Mouse (Mus musculus) megakaryocyte progenitor cell, adult 5-6 weeks (primary cell): ENCODE measurements at regions not wholly inside any gene's neighbourhood (a gene's known extent, or its start where the extent isn't known, plus 50 kb on each side); places are given as distances from the start of the nearest gene placed in this dataset.
"Not testable (repeated sequence)": the region's sequence is repeated elsewhere in the genome, so short reads cannot be mapped to it uniquely, and the experiment has no call there.

ENCODE experiments used
- ATAC-seq: replicated peaks from 2 replicates; pipeline ENCODE4 v1.8.0; 2016; ENCODE audit warnings: mild to moderate bottlenecking, moderate TSS enrichment, inconsistent platforms; ENCODE audit not compliant: poor library complexity

DNA sequence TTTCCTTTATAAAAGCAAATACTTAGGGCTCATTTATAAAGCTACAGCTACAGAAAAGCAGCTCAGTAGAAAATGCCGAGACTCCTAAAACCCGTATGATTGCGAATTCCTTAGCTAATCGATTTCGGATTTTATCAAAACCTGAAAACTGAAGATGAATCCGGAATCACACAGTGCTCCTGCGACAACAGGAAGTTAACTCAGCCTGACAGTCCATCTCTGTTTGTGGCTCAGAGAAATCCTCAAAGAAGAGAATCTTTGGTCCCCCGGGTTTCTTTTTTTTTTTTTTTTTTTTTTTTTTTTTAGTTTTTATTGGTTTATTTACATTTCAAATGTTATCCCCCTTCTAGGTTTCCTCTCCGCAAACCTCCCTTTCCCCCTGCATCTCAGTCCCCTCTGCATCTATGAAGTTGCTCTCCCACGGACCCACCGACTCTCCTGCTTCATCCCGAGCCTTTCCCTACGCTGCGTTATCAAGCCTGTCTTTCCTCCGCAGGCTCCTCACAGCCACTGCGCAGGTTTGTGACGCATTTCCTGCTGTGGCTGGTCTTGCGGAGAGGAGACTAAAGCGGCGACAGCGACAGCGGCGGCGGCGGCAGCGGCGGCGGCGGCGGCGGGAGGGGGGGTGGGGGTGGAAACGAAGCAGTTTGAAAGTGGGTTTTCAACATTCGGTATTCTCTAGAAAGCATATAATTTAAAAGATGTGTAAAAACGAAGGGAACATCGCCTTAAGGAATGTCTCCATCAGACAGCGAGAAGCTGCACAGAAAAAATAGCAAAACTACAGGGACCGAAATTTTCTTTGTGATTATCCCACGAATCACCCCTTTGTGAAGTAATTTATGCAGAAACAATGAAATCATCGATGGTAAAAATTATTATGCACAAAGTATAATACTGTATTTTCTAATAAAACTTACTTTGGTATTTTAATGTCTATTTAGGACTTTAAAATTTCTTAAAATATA lies 352.3 kb upstream of the Snrpn start:
- peak; percentile 58 for ATAC-seq

DNA sequence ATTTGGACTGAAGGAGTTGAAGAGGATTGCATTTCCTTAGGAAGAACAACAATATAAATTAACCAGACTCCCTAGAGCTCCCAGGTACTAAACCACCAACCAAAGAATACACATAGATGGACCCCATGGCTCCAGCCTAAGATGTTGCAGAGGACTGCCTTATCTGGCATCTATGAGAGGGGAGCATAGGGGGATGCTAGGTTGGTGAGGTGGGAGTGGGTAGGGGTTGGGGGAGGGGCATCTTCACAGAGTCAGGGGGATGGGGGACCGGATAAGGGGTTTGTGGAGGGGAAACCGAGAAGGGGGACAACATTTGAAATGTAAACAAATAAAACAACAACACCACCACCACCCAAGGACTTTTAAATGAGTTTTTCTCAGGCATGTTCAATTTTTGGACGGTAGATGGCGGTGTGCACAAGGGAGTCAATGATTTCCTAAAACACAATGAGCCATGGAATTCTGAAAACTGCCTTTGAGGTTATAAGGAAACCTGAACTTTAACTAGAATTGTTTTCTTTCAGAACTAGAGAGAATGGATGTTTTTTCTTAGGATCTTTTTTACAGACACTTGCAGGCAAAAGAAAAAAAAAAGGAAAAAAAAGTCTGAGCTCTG lies 347.9 kb upstream of the Snrpn start:
- 0 out of 2 replicates have a peak, but pooled peaks have one; percentile 37 for ATAC-seq

DNA sequence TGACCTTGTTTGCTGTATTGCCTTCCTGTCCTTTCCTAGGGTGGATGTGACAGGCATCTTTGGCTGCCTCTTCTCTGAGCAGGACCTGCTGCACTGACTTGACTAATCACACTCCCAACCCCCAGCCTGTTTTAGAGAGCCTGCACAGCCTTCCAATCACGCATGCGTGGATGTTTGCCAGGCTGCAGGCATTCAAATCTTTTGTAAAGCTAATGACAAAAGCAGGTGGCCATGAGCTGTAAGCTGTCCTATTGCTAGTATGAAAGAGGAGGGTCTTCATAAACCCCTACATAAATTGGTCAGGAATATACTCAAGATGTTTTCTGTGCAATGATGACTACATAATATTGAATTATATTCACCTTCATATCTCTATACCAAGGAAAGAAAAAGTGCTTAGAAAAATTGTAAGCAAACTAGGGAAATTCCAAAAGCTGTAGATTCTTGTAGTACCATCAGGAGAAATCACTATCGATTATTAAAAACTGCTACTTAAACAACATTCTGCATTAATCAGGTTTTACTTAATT lies 310.1 kb upstream of the Snrpn start:
- not testable (repeated sequence) for ATAC-seq

DNA sequence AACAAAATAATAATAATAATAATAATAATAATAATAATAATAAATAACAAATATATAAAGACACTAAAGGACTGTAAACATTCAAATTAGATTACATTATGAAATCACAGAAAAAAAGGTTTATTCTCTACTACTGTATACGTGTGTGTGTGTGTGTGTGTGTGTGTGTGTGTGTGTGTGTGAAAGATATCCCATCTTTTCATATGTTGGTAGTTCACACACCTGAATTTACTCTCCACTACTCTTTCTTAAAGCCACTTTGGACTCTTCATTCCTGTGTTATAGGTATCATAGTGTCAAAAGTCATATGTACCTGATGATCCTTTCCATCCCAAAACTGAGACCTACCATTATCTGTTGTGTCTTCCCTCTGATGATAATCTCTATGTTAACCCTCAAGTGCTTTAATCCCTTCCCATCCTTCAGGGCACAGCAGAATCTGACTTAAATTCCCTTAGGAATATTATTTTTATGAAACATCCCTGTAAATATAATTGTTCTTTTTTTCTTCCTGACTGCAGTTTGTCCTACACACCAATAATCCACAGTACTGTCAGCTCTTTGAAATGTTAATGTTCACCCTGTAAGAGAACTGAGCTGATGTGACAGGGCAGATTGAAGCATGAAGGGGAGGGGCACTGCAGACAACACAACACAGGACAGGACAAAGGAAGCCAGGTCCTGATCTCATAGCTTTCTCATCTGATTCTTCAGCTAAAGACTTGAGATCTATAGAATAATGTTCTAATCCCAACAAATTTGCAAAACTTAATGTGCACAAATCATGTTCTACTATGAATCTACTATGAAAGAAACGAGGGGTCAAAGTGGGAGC lies 309.4 kb upstream of the Snrpn start:
- ATAC-seq, result not testable (repeated sequence)

DNA sequence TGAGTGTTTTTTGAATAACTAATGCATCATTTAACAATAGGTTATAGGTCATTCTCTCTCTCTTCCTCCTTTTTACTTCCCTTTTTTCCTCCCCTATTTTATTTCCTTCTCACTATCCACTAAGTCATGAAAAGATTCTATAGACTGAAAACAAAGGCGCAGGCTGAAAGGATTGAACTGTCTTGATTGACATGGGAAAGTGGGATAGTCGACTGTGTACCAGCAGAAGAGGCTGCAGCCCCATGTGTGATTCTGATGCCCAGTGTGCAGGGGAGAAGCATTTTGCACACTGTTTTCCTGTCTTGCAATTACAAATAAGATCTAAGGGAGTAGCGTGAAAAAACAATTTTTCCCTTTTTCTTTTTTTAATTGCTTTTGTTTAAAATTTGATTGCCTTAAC lies 298.8 kb upstream of the Snrpn start:
- no peak for ATAC-seq

DNA sequence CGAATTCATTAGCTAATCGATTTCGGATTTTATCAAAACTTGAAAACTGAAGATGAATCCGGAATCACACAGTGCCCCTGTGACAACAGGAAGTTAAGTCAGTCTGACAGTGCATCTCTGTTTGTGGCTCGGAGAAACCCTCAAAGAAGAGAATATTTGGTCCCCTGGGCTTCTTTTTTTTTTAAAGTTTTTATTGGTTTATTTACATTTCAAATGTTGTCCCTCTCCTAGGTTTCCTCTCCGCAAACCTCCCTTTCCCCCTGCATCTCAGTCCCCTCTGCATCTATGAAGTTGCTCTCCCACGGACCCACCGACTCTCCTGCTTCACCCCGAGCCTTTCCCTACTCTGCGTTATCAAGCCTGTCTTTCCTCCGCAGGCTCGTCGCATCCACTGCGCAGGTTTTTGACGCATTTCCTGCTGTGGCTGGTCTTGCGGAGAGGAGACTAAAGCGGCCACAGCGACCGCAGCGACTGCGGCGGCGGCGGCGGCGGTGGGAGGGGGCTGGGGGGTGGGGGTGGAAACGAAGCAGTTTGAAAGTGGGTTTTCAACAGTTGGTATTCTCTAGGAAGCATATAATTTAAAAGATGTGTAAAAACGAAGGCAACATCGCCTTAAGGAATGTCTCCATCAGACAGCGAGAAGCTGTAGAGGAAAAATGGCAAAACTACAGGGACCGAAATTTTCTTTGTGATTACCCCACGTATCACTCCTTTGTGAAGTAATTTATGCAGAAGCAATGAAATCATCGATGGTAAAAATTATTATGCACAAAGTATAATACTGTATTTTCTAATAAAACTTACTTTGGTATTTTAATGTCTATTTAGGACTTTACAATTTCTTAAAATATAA lies 251.2 kb upstream of the Snrpn start:
- ATAC-seq, result peak; percentile 63; the same call in 1 of the 2 replicates

DNA sequence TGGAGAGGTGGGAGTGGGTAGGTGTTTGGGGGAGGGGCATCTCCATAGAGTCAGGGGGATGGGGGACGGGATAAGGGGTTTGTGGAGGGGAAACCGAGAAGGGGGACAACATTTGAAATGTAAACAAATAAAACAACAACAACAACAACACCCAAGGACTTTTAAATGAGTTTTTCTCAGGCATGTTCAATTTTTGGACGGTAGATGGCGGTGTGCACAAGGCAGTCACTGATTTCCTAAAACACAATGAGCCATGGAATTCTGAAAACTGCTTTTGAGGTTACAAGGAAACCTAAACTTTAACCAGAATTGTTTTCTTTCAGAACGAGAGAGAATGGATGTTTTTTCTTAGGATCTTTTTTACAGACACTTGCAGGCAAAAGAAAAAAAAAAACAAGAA lies 246.9 kb upstream of the Snrpn start:
- not testable (repeated sequence) for ATAC-seq

DNA sequence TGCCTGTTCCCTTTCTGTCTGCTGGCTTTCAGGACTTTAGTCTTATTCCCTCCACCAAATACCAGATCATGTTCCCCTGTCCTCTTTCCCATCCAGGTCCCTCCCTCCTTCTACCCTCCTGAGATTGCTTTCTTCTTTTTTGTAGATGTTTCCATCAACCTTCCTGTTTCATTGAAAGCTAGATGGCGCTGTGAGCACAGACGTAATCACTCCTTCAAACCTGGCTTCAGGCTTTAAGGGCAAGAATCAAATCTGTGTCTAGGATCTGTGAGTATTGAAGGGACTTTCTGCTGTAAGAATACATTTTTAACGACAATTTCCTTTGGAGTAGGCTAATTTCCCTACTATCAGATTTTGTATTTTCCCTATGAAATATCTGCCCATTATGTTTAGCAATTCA lies 234.0 kb upstream of the Snrpn start:
- not testable (repeated sequence) for ATAC-seq

DNA sequence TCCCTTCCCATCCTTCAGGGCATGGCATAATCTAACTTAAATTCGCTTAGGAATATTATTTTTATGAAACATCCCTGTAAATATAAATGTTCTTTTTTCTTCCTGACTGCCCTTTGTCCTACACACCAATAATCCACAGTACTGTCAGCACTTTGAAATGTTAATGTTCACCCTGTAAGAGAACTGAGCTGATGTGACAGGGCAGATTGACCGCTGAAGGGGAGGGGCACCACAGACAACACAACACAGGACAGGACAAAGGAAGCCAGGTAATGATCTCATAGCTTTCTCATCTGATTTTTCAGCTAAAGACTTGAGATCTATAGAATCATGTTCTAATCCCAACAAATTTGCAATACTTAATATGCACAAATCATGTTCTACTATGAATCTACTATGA lies 212.2 kb upstream of the Snrpn start:
- not testable (repeated sequence) for ATAC-seq
